Mouse (Mus musculus) layer of hippocampus, adult 11-12 months (tissue): ENCODE measurements at regions not wholly inside any gene's neighbourhood (a gene's known extent, or its start where the extent isn't known, plus 50 kb on each side); places are given as distances from the start of the nearest gene placed in this dataset.
A peak's percentile ranks its signal among the peaks of the same experiment; 100 is the strongest.

Source experiments
- DNase-seq: peaks from one replicate; pipeline ENCODE4 v3.0.0; 2022; ENCODE audit warnings: low spot score

DNA sequence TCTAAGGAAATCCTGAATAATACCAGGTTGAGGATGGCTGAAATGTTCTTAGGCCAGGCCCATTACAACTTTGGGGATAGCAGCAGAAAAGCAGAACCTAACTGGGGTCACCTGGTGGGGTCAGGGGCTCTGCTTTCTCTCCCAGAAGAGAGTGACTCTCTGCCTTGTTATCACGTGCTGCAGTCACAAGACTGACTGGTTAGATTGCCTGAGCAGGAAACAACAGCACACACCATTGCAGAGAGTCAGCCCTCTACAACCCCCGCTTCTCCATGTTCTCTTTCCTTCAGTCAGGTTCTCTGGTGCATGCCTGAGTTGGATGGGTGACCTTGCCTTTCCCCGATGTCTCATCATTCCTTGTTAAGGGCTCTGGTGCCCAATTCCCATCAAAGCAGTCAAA is 91.2 kb upstream of the Hsd17b12 start:
- no peak for DNase-seq

DNA sequence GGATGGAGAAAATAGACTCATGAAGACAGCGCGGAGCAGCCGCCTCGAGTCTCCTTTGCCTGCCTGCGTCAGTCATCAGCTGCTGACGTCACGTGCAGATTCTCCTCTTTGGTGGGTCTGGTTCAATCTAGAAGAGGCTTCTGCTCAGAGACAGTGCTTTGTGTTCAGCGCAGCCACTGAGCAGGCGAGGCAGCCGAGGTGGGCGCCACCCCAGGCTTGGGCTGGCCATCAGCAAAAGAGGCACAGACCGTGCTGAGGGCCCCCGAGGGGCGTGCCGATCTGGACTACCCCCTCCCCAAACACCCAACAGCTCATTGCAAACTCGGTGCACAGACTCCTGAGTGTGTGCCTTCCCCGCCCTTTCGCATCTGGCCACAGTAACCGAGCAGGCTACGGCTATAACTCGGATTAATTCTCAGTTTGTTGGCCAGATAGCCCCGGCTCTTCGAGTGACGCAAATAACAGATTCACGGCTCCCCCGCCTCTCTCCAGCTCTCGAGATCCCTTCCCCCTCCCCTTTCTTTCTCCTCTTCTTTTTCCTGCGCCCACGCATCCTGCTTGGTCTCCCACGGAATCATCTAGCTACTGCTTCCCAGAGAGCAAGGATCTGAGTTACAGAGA is 89.2 kb upstream of the Hsd17b12 start:
- peak; percentile 71 for DNase-seq

DNA sequence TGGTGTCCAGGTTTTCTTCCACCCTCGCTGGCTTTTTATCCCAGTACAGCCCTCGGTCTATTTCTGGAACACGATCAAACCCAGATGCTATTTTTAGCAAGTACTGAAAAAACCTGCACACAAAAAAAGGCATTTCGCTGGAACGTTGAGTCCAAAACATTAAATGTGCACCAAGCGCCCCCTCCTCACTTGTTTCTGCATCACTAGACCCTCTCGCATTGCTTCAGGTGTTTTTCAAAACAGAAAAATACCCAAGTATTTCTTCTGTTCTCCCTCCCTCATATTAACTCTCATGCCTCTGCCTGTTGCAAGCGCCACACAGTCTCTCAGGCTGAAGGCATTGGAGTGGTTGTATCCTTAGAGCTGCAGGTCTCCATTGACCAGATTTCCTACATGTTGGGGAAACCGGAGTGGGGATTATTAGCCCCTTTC is 88.4 kb upstream of the Hsd17b12 start:
- no peak for DNase-seq

DNA sequence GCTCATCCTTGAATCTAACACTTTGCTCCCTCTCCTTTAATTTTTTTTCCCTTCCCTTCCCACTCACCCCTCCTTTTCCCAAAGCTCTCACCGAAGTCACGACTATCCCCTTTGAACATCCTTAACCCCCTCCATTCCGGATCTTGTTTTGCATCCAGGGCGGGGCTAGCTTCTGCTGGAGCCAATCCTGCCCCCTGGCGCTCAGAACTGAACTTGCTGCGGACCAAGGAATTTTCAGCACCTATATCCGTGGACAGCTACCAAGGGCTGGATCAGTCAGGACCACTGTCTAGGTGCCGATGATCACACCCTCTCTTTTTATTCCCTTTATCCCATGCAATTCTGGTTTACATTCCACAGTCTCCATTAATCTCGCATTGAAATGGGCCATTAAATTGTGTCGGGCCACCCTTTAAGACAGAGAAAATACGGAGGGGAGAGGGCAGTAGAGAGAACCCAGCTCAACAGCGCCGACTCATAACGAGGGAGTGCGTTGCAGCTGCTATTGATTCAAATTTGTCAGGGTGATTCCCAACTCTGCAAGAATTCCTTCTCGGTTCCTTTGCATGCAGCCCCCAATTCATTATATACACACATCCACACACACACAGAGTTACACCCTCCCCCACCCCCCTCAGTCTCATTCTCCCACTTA is 87.7 kb upstream of the Hsd17b12 start:
- DNase-seq = peak; percentile 83

DNA sequence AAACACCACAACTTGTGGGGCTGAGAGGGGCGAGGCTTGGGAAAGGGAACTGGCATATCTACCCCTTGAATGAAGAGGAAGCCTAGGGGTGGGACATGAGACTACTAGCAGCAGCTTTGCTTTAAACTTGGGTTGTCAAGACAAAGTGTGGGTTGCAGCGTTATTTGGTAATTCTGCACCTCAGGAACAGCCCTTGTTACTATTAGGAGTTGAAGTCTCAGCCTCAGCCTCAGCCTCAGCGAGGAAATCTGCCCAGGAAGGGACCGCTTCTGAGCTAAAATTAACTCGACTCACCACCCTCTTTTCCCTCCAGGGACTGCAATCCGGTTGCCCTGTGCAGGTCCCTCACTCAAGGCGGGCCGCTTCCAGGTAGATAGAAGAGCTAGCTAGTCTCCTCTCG is 86.4 kb upstream of the Hsd17b12 start:
- no peak for DNase-seq

DNA sequence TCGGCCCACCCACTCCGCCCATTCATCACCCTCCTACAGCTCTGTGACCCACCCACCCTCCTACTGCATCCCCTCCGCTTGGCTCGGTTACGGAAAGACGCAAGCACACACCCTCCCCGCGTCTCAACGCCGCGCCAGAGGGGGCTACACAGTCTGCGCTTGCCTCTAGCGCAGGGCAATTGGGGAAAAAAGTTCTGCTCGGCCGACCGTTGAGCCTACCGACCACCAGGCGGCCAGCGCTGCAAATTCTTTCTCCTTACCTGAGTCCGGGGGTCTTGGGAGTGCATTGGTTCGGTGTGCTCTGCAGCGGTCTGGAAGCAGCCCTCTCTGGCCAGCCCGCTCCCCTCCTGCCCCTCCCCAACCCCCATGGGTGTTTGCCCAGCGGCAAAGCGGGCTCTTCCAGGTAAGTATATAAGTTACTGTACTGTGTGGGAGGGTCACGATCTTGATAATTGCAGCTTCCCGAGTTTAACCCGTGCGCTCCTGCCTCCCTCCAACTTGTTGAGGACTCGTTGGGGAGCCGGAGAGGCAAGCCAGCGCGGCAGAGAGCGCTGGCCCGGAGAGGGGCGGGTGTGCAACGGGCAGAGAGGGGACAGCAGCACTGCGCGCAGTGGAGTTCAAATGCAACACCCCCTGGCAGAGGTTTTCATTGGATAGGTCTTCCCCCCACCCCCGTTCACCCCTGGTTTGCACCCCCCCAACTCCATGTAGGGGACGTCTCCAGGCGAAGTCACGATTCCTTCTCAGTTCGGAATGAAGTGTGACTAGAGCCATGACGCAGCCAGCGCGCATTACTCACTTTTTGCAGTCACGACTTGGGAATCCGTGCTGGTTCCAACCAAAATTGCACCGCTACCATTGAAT is 85.5 kb upstream of the Hsd17b12 start:
- DNase-seq = no peak

DNA sequence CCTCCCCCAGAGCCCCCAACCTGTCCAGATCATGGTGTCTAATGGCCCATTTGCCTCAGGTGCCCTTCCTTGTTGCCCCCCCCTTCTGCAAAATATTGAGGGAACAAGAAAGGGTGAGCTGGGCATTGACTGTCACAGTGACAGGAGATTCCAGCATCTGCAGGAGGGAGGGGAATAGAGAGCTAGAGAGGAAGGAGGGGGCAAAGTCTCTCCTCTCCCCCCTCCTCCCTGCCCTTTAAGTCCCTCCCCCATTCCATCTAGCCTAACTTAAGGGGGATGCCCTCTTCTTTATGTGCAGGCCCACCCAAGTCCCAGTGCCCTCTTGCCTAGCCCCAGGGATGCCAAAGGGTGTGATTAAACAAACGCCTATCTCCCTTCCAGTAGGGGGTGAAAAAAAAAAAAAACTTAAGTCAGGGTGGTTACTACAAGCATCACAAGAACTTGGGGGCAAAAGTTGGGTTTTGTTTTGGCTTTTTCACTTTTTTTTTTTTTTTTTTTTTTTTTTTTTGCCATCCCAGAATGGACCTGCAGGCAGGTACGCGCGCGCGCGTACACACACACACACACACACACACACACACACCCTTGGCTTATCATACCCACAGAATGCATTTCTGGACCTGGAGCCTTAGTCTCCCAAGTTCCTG is 84.8 kb upstream of the Hsd17b12 start:
- DNase-seq = no peak

DNA sequence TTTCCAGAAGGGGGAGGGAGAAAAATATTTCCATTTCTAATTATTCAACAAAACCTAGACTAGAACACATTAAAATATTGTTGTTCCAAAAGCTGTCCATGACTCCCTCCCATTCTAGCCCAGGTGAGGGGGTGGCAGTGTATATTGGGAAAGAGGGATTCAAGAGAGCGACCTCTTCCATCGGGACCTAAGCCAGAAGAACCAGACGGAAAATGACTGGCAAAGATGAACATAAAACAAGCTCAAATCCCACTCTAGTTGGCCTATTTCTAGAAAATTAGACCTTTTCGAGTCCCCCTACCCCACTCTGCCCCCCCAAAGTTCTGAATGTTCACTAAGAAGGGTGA is 84.3 kb upstream of the Hsd17b12 start:
- peak; percentile 29 for DNase-seq

DNA sequence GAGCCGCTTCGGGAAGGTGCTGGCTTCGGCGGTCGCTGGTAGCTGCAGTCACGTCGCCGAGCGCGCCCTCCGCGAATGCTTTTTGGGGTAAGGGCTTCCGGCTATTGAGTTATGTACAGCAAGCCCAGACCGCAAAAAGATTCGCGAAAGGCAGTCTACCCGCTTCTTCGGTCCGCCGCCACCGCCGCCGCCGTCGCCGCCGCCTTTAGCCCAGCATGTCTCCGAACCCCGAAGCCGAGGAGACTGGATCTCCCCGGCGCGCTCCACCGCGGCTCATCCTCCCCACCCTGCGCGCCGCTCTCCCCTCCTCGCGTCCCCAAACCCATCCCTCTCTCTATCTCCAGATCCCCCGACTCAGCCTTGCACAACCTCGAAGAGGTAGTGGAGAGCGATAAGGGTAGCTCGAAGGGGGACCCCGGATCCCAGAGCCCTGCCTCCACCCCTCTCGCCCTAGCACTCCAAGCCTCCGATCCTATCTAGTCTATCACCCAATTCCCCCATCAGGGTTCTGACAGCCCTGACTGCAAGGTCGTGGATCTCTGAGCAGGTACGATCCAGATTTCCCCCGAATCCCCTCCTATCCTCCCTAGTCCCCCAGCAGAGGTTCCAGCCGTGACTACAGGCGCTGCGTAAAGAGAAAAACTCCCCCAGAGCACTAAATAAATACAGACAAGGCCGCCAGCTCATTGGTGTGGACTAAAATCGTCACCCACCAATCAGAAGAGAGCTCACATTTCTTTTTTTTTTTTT is 83.7 kb upstream of the Hsd17b12 start:
- peak; percentile 78 for DNase-seq

DNA sequence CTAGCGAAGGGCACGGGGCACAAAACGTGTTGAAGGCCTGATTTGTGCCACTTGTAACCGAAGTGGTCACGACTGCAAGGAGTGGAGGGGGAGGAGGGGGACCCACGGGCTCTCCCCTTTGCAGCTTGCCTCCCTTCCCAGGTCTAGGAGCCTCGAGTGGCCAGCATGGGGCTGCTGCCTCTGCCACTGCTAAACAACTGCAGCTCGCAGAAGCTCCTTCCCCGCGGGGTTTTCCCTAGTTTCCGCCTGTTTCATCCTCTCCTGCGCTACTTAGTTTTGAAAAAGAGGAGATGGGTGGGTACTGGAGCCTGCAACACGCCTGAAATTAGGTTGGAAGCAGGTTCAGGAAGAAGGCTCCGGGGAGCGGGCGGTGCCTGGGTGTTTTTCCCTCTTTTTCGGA is 82.6 kb upstream of the Hsd17b12 start:
- DNase-seq = no peak

DNA sequence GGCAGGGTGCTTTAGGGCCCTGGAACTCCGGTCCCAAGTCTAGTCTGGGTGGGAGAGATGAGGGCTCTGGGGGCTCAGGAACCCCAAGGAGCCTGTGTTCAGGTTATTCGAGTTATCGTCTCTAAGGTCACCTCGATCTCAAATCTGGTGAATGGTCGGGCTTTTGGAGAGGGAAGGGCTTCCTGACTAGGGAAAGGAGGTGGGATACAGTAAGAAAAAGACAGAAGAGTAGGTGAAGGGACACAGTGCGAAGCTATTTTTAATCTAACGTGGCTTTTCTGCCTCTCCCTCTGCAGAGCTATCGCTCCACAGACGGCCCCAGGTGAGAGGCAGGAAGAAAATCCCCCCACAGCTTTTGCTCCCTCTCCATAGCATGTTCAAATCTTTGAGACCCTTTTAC is 81.8 kb upstream of the Hsd17b12 start:
- no peak for DNase-seq

DNA sequence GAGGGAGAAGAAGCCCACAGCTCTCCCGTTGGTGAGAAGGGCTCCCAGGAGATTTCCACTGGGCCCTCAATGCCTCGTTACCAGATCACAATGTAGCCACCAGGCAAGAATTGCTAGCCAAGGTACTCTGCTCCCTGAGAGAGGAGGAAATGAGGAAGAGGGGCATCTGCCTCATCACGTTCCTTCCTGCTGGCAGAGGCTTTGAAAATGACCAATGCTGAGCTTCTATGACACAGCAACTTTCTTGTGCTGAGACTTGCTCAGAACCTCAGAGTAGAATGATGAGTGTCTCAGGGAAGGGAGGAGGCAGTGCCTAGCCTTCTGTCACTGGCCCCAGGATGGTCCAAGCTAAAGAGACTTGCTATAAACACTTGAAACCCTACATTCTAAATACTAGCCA is 78.7 kb upstream of the Hsd17b12 start:
- DNase-seq = no peak

DNA sequence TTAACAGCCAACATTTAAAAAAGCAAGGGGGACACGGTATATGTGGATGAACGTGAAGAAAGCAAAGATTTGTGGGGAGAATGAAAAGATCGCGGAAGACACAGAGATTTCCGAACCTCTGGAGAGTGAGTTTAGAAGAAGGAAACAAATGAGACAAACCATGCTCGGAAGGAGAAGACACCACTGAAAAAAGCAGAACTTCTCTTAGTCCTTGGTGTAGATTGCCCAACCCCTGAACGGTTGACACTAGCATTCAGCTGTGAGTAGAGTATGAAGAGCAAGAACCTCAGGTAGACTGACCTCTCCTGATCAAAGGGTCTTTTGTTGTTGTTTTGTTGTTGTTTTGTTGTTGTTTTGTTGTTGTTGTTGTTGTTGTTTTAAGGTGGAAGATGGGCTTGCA is 75.8 kb upstream of the Hsd17b12 start:
- DNase-seq = no peak

DNA sequence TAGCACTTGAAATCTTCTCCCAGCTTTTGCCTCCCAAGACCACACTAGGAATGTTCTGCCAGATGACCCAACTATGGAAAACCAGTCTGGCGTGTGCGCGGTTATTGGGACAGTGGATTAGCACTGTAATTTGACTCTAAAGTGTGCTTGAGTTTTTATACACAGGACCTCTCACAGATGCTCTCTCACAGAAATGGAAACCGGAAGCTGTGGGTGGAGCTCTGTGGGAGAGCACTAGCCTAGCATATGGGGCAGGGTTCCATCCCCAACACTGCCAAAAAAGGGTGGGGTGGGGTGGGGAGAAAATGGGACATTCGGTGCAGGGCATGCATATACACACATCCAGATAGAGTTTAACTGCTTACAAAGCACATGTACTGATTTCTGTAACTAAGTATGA is 61.7 kb upstream of the Hsd17b12 start:
- peak; percentile 11 for DNase-seq

DNA sequence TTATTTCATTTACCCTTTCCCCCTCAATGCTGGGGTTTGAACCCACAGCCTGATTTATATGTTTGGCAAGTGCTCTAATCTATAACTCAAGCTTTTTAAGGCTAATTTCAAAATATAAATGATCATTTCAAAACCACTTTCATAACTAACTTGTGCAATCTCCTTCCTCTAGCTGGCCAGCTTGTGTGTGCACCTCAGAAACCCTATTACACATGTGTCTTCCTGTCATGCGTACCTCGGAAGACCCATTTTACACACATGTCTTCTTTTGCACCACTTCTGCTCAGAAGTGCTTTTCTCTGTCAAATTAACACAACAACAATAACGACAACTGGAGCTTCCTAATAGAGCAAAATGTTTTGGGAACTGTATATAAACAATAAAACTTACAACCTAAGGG is 59.7 kb upstream of the Hsd17b12 start:
- no peak for DNase-seq

DNA sequence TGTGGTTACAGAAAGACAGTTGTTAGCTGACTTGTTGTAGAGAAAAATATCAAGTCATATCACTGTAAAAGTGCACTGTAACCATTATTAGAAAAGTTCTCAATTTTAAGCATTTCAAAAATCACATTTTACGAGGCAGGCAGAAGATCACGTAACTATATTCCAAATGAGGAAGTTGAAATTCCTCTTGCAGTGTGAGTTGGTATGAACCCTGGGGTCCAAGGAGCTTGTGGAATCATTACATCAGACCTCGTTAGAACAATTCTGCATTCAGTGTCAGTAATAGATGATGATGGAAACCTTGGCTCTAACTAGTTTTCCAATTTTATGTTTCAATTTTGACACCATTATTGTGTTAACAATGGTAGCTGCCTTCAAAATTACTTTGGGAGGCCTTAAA is 57.7 kb upstream of the Hsd17b12 start:
- no peak for DNase-seq
